Mouse (Mus musculus) heart, postnatal 4 days (tissue): ENCODE data around the gene Cdc14b. TPM values are rescaled to one million over a fixed set of nuclear protein-coding genes. Genes with fewer than 3 reads are reported as not detected.

ENCODE experiments used
- DNase-seq: peaks from one replicate; pipeline ENCODE4 v3.0.0; 2021
- total RNA-seq, 2 experiments: library from RNA; stranded (reverse); gene quantifications; 2 replicates each; pipeline ENCODE4 v1.2.3; 2021

Gene Cdc14b
- 10 to 100 TPM; 10.8 to 11.4 TPM for total RNA-seq

DNA sequence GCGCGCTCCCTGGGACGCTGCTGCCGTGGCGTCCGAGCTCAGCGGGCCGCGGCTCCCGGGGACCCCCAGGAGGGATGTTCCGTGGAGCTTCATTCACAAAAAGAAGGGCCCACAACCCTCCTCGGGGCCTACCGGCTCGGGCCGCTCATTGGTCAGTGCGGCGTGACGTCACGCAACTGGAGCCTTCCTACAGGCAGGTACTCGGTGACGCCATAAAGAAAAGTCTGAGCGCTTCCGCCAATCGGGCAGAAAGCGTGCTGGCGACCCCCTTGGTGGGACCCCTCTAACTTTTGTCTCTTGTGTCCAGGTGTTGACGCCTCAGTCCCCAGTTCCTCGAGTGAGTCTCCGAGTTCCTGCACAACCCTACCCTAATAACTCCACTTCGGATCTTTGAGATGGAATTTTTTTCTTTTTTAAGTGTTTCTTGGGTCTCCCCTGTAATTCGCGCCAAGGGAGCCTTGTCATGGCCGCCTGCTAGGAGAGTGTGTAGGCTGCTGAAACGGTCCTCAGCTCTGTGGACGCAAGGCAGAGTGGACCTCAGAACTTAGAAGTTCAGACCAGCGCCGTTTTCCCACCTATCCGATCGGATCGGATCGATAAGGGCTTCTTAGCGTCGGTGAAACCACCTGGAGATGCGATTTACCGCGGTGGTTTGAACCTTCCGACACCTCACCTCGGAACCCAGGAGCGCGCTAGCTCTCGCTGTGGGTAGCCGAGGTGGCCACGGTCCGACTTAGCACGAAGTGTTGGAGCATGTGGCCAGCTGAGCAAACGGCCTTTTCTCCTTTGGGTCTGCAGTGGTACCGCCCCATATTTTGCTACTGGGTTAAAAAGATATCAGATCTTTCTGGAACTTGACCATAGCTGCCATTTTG lies at the start of gene Cdc14b:
Cdc14b (minus strand) TSS at position 412 of the 875 bp plus-strand sequence.
- peak; percentile 70 for DNase-seq

DNA sequence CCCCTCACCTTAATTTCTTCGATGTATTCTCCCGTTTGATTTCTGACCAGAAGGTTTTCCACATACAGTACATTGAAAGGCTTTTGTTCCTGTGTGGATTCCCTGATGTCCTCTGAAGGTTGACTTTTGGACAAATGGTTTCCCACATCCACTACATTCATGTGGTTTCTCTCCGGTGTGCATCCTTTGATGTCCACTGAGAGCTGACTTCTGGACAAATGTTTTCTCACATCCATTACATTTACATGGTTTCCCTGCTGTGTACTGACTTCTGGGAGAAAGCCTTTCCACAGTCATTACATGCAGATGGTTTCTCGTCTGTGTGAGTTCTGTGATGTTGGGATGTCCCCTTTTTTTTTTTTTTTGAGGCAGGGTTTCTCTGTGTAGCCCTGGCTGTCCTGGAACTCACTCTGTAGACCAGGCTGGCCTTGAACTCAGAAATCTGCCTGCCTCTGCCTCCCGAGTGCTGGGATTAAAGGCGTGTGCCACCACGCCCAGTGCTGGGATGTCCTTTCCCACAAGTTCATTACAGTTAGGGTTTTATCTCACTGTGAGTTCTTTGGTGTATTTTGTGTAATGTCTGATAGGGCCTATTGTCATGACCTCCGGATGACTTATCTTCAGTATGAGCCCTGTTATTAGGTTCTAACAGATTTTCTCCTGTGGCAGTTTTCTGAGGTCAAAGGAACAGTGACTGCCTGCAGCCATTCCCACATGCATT lies 47.6 kb upstream of the Cdc14b start:
- DNase-seq = no peak

- no peak for DNase-seq
Measured at GRCm38 (mm10) chr13:64320334-64320733, 45.2 kb upstream of the Cdc14b start.

- no peak for DNase-seq
Measured at GRCm38 (mm10) chr13:64319782-64320181, 44.7 kb upstream of the Cdc14b start.

DNA sequence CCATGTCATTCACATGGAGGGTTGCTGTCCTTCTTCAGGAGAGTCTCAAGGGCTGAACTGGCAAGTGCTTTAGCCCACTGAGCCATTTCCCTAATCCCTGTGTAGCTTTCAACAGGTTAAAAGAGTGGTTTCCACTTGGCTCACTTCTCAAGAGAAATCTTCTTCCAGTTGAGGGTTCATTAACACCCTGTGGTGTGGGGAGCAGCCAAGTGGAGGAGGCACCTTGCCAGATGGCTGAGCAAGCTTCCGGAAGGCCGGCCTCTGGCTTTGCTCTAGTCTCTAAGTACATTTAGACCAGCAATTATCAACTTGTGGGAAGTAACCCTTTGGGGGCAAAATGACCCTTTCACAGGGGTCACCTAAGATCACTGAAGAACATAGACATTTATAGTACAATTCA lies 43.3 kb upstream of the Cdc14b start:
- peak; percentile 75 for DNase-seq

- DNase-seq = no peak
Measured at GRCm38 (mm10) chr13:64315483-64316050, 40.5 kb upstream of the Cdc14b start.

GRCm38 (mm10) chr13:64314041-64314440 lies 39.0 kb upstream of the Cdc14b start:
- DNase-seq = no peak

DNA sequence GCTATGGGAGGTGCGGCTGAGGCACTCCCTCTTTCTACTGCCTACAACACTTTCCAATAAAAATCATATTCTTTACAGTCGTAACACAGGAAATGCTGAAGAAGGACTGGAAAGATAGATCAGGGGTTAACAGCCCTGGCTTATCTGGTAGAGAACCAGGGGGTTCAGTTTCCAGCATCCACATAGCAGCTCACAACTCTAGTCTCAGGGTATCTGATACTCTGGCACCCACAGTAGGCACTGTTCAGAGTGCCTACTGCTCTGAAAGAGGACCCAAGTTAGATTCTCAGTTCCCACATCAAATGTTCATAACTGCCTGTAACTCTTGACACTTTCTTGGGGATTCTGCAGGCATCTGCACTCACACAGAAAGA lies 37.8 kb upstream of the Cdc14b start:
- DNase-seq = no peak

GRCm38 (mm10) chr13:64312024-64312915 lies 37.2 kb upstream of the Cdc14b start, which contains the start of gene Aaed1:
Gene Aaed1, minus strand, starts transcription at chr13:64312710.
- peak; percentile 96 for DNase-seq

DNA sequence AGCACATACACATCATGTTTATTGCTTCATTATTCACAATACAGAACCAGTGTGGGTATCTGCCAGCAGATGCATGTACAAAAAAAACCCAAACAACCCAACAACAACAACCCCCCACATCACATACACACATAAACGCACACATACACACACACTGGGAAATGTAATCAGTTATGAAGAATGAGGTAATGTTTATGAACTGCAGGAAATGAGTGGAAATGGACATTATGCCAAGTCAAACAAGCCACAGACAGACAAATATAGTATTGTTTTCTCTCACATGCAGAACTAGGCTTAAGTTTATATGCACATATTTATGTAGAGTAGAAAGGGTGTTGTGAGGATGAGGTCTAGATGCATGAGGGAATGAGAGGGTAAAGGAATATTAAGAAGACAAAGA lies 36.2 kb upstream of the Cdc14b start:
- DNase-seq = no peak

DNA sequence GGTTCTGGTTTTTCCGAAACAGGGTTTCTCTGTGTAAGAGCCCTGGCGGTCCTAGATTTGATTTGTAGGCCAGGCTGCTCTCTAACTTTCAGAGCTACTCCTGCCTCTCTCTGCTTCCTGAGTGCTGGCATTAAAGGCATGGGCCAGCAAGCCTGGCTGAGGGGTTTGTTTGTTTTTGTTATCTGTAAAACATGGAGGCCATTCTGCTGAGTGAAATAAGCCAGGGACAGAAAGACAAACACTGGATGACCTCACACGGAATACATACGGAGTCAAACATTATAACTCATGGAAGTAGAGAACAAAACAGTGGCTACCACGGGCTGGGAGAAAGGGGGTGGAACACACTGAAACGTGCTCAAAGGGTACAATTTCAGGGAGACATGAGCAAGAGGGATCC lies 35.5 kb upstream of the Cdc14b start:
- peak; percentile 30 for DNase-seq

GRCm38 (mm10) chr13:64309842-64310241 lies 34.8 kb upstream of the Cdc14b start:
- peak; percentile 13 for DNase-seq

GRCm38 (mm10) chr13:64309036-64309435 lies 33.9 kb upstream of the Cdc14b start:
- no peak for DNase-seq

GRCm38 (mm10) chr13:64307508-64307907 lies 32.4 kb upstream of the Cdc14b start:
- DNase-seq = no peak

- DNase-seq = peak; percentile 69
Measured at GRCm38 (mm10) chr13:64306078-64306477, 31.0 kb upstream of the Cdc14b start.

- no peak for DNase-seq
Measured at GRCm38 (mm10) chr13:64299069-64299468, 24.0 kb upstream of the Cdc14b start.

GRCm38 (mm10) chr13:64286791-64287190 lies 11.7 kb upstream of the Cdc14b start:
- DNase-seq = no peak

DNA sequence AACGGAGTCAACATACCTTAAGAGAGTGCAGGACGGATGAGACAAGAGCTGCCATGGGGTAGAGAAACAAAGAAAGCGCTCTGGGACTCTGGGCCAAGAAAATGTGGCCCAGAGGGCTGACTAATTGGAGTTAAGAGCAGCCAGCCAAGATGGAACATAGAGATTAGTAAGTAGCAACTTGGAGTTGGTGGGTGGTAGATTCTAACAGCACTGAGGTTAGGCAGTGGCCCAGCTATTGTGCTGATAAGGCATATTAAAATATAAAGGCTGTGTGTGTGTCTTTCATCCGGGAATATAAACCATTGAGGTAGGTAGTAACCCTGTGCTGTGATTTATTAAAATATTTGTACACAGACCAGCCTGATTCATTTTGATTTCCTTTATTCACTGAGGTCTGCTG lies 11.2 kb upstream of the Cdc14b start:
- no peak for DNase-seq

- DNase-seq = no peak
Measured at GRCm38 (mm10) chr13:64284676-64285075, 9.6 kb upstream of the Cdc14b start.

DNA sequence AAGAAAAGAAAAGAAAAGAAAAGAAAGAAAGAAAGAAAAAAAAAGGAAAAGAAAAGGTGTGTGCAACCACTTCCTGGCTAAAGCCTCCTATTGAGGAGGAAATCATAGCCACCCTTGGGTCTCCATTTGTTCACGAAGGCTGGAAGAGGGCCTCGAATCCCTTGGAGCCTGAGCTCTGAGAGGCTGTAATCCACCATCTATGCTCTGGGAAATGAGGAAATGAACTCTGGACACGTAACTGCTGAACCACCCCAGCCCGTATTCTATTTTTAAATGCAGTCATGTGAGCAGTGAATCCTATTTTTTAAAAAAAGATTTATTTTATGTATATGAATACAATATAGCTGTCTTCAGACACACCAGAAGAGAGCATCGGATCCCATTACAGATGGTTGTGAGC lies 5.8 kb upstream of the Cdc14b start:
- DNase-seq = no peak

DNA sequence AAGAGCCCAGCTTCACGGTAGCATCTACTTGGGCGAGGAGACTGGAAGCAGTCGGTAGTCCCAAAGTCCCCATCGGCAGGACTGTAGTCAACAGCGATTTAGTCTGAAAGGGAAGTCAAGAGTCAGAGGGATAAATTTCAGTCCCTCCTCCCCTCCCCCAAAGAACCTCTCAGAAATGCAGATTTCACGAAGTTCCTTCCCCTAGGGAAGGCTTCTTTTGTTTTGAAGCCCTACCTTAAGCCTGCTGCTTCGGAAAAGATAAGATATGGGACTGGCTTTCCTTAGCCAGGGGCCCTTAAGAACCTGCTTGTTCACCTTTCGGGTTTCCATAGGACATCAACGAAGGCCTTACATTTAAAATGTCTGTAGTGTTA lies 651 bp upstream of the Cdc14b start:
- no peak for DNase-seq
